In genomic region chr7:80901541-80902274, GRCm38 (mm10) we compare ENCODE assay signal across 8 mouse cellular contexts. TPM values are rescaled to one million over a fixed set of nuclear protein-coding genes. Genes with fewer than 3 reads are reported as not detected.
DNase-seq lines count a peak whose midpoint lies in the region; ATAC-seq lines count a peak whose summit lies in the region.

No protein-coding gene starts in this region.

- peaks cover 45% of the 10 kb centered on the region for H3K36me3 ChIP-seq in limb, embryonic 10.5 days
- H3K36me3 ChIP-seq in neural tube, embryonic 15.5 days = peaks cover 21% of the 10 kb centered on the region

- WGBS in limb, embryonic 10.5 days = 37% methylated on average over 15 of the region's 15 CpGs
- 32% methylated on average over 15 of the region's 15 CpGs for WGBS in neural tube, embryonic 15.5 days

- peak overlapping the region; percentile 86 for H3K4me2 ChIP-seq in neural tube, embryonic 15.5 days

- H3K27me3 ChIP-seq in limb, embryonic 10.5 days (ENCODE audit: low read depth, poor library complexity, severe bottlenecking) = no peaks in the 10 kb centered on the region
- H3K27me3 ChIP-seq in neural tube, embryonic 15.5 days (replicated peaks) = no peaks in the 10 kb centered on the region

- H3K9ac ChIP-seq in neural tube, embryonic 15.5 days (replicated peaks) = peak overlapping the region; percentile 54

- no peak for ATAC-seq in CD4-positive, CD25-positive, alpha-beta regulatory T cell, adult 4 months
- ATAC-seq in neural tube, embryonic 15.5 days (ENCODE audit: low FRiP score) = 0 out of 2 replicates have a peak, but pooled peaks have one; percentile 19

- peaks cover 40% of the 10 kb centered on the region for H3K4me1 ChIP-seq in limb, embryonic 10.5 days
- H3K4me1 ChIP-seq in neural tube, embryonic 15.5 days = peaks cover 32% of the 10 kb centered on the region

- H3K9me3 ChIP-seq in limb, embryonic 10.5 days (replicated peaks) = no peaks in the 10 kb centered on the region
- no peaks in the 10 kb centered on the region for H3K9me3 ChIP-seq in neural tube, embryonic 15.5 days (replicated peaks)

- H3K27ac ChIP-seq in limb, embryonic 10.5 days = peak overlapping the region; percentile 89
- peak overlapping the region; percentile 83 for H3K27ac ChIP-seq in neural tube, embryonic 15.5 days (replicated peaks)

- DNase-seq in CD4-positive, CD25-positive, alpha-beta regulatory T cell, adult 2 months (ENCODE audit: low read depth, low spot score) = peak; percentile 33
- DNase-seq in thymus, postnatal 0 days (ENCODE audit: low spot score) = peak; percentile 33
- DNase-seq in thymus, postnatal 36 days = no peak
- peak; percentile 37 for DNase-seq in limb, embryonic 10.5 days (ENCODE audit: low spot score)
- no peak for DNase-seq in frontal cortex, postnatal 25 days (ENCODE audit: low spot score in 2 of 2)
- no peak for DNase-seq in urinary bladder, postnatal 14 days (ENCODE audit: low spot score)

- H3K4me3 ChIP-seq in limb, embryonic 10.5 days = peak overlapping the region; percentile 87
- peak overlapping the region; percentile 78 for H3K4me3 ChIP-seq in neural tube, embryonic 15.5 days (replicated peaks)

RNA-seq across cellular contexts. Expression of gene Wdr73, which starts 0.6 kb away (rescaled TPM):
- polyA plus RNA-seq in CD4-positive, CD25-positive, alpha-beta regulatory T cell, adult 4 months (2017; shearing (Covaris generic)) = 10 to 100 TPM; 20.6 to 33.8 TPM
- 38.2 and 44.6 TPM in 2 replicates for polyA plus RNA-seq in thymus, postnatal 0 days (2015; fragmentation: Nextera tagmentation; extraction: Ambion mirVana)
- 49.5 and 54.5 TPM in 2 replicates for polyA plus RNA-seq in limb, embryonic 10.5 days (2016; fragmentation: Nextera tagmentation; extraction: Ambion mirVana)
- polyA plus RNA-seq in neural tube, embryonic 15.5 days (2015; fragmentation: Nextera tagmentation; extraction: Ambion mirVana) = 33.0 and 35.0 TPM in 2 replicates

RNA-seq across cellular contexts. Expression of gene Nmb, which starts 3.2 kb away (rescaled TPM):
- polyA plus RNA-seq in CD4-positive, CD25-positive, alpha-beta regulatory T cell, adult 4 months (2017; shearing (Covaris generic)) = 10 to 100 TPM; 79.7 to 81.7 TPM
- polyA plus RNA-seq in thymus, postnatal 0 days (2015; fragmentation: Nextera tagmentation; extraction: Ambion mirVana) = 28.0 and 32.1 TPM in 2 replicates
- polyA plus RNA-seq in limb, embryonic 10.5 days (2016; fragmentation: Nextera tagmentation; extraction: Ambion mirVana) = 9.1 and 9.2 TPM in 2 replicates
- polyA plus RNA-seq in neural tube, embryonic 15.5 days (2015; fragmentation: Nextera tagmentation; extraction: Ambion mirVana) = 6.4 and 7.2 TPM in 2 replicates

RNA-seq across cellular contexts. Expression of gene Zscan2, which starts 41.0 kb away (rescaled TPM):
- polyA plus RNA-seq in CD4-positive, CD25-positive, alpha-beta regulatory T cell, adult 4 months (2017; shearing (Covaris generic)) = 1 to 10 TPM; 3.8 to 4.2 TPM
- polyA plus RNA-seq in thymus, postnatal 0 days (2015; fragmentation: Nextera tagmentation; extraction: Ambion mirVana) = 2.7 and 3.0 TPM in 2 replicates
- polyA plus RNA-seq in limb, embryonic 10.5 days (2016; fragmentation: Nextera tagmentation; extraction: Ambion mirVana) = 4.0 and 4.3 TPM in 2 replicates
- polyA plus RNA-seq in neural tube, embryonic 15.5 days (2015; fragmentation: Nextera tagmentation; extraction: Ambion mirVana) = 3.3 and 3.9 TPM in 2 replicates

RNA-seq across cellular contexts. Expression of gene Sec11a, which starts 45.9 kb away (rescaled TPM):
- 100 to 1,000 TPM; 260 to 342 TPM for polyA plus RNA-seq in CD4-positive, CD25-positive, alpha-beta regulatory T cell, adult 4 months (2017; shearing (Covaris generic))
- polyA plus RNA-seq in thymus, postnatal 0 days (2015; fragmentation: Nextera tagmentation; extraction: Ambion mirVana) = 193 and 208 TPM in 2 replicates
- polyA plus RNA-seq in limb, embryonic 10.5 days (2016; fragmentation: Nextera tagmentation; extraction: Ambion mirVana) = 191 and 201 TPM in 2 replicates
- 145 and 160 TPM in 2 replicates for polyA plus RNA-seq in neural tube, embryonic 15.5 days (2015; fragmentation: Nextera tagmentation; extraction: Ambion mirVana)

Comparison
In these comparisons a context has a peak if more than half of its experiments do, and no peak if none do; other contexts are left out.
1. DNase-seq: peak in CD4-positive, CD25-positive, alpha-beta regulatory T cell, adult 2 months (single experiment), thymus, postnatal 0 days (single experiment) and limb, embryonic 10.5 days (single experiment); none in thymus, postnatal 36 days (0 of 2), frontal cortex, postnatal 25 days (0 of 2) and urinary bladder, postnatal 14 days (single experiment).